Comparison of ENCODE assay signal across 26 mouse cellular contexts in the genomic region with DNA sequence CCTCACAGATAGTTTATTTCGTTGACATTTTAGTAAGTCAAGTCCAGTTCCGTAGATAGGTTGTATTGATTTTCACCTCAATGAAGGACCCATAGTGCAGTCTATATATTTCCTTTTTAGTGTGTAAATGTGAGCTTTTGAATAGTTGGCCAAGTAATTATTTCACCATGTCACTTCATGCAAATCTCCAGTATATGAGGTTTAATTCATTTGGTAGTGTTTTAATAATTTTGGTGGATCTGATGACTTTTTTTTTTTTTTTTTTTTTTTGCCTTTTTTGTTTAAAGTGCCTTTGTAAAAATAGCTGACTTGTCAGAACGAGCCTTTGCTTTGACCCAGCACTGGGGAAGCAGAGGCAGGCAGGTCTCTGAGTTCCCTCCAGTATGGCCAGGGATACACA. TPM values are rescaled to one million over a fixed set of nuclear protein-coding genes. Genes with fewer than 3 reads are reported as not detected.
DNase-seq lines count a peak whose midpoint lies in the region; ATAC-seq and TF ChIP-seq lines count a peak whose summit lies in the region.
"Had no signal": no experiment of that assay in that cellular context is flagged by ENCODE, and none has a peak within 500 bp of the region (broad histone marks: within the 10 kb centered on the region; RNA-seq: fewer than 3 reads in every experiment).

No protein-coding gene starts in this region.

- H3K27ac ChIP-seq in stomach, embryonic 15.5 days = no peak overlapping the region
- H3K27ac ChIP-seq: forebrain, embryonic 15.5 days; hindbrain, embryonic 12.5 days; intestine, embryonic 15.5 days; limb, embryonic 12.5 days had no signal

- ATAC-seq in megakaryocyte, adult 5-6 weeks (ENCODE audit: poor library complexity, severe bottlenecking) = no peak
- ATAC-seq in G1E (ENCODE audit: extremely low read depth, insufficient number of reproducible peaks, low FRiP score, poor library complexity, severe bottlenecking) = no peak
- no peak for ATAC-seq in stomach, embryonic 15.5 days (ENCODE audit: insufficient read depth, low FRiP score, low read depth)
- ATAC-seq: forebrain, embryonic 15.5 days; intestine, embryonic 15.5 days had no signal

- peak overlapping the region; percentile 69 for H3K4me3 ChIP-seq in megakaryocyte, embryonic 14.5 days (replicated peaks)
- H3K4me3 ChIP-seq in G1E (ENCODE audit: low read depth, low read length) = peak overlapping the region; percentile 49; the same call in 1 of the 2 replicates
- no peak overlapping the region for H3K4me3 ChIP-seq in stomach, embryonic 15.5 days (replicated peaks)
- H3K4me3 ChIP-seq: forebrain, embryonic 15.5 days; hindbrain, embryonic 12.5 days; intestine, embryonic 15.5 days had no signal

- WGBS in stomach, embryonic 15.5 days = 82% methylated on average over 3 of the region's 3 CpGs

- intact Hi-C loops in gastrocnemius, postnatal 14 days (cut with DNase I; ENCODE audit: low total_unique reads) = loop anchor here (5.0 to 10.0 kb wide), 2 partner anchors 85 to 158 kb away; a partner anchor contains a TSS

- no peak overlapping the region for H3K9ac ChIP-seq in stomach, embryonic 15.5 days
- H3K9ac ChIP-seq: forebrain, embryonic 15.5 days; hindbrain, embryonic 12.5 days; intestine, embryonic 15.5 days; limb, embryonic 12.5 days had no signal

- peak overlapping the region; percentile 43; the same call in 1 of the 2 replicates for H3K4me2 ChIP-seq in stomach, embryonic 15.5 days

- no peak for TF ChIP-seq CTCF in G1E (IDR thresholded peaks at IDR 0.05; ENCODE audit: low read depth, low read length)

- H3K27me3 ChIP-seq in megakaryocyte, embryonic 14.5 days (replicated peaks) = no peaks in the 10 kb centered on the region
- no peaks in the 10 kb centered on the region for H3K27me3 ChIP-seq in G1E (ENCODE audit: insufficient read depth, low read length)
- no peaks in the 10 kb centered on the region for H3K27me3 ChIP-seq in stomach, embryonic 15.5 days (replicated peaks)
- H3K27me3 ChIP-seq: forebrain, embryonic 15.5 days; hindbrain, embryonic 12.5 days; intestine, embryonic 15.5 days; limb, embryonic 12.5 days had no signal

- H3K36me3 ChIP-seq in megakaryocyte, embryonic 14.5 days (replicated peaks; ENCODE audit: low read length) = peaks cover 18% of the 10 kb centered on the region
- H3K36me3 ChIP-seq in G1E (replicated peaks) = peaks cover 29% of the 10 kb centered on the region
- no peaks in the 10 kb centered on the region for H3K36me3 ChIP-seq in stomach, embryonic 15.5 days
- H3K36me3 ChIP-seq: forebrain, embryonic 15.5 days; hindbrain, embryonic 12.5 days; intestine, embryonic 15.5 days had no signal

- DNase-seq in G1E (ENCODE audit: low spot score) = no peak
- DNase-seq in induced T-regulatory cell, adult 2 months (ENCODE audit: low read depth) = peak; percentile 18
- no peak for DNase-seq in gastrocnemius, postnatal 14 days
- no peak for DNase-seq in right cerebral cortex, postnatal 36 days (ENCODE audit: low spot score in 2 of 2)
- DNase-seq: cerebellum, adult 2 months; gastrocnemius, postnatal 36 days; heart, postnatal 10 days; midbrain, embryonic 14.5 days; right cerebral cortex, postnatal 14 days; thymus, postnatal 14 days had no signal

- H3K9me3 ChIP-seq in megakaryocyte, embryonic 14.5 days = no peaks in the 10 kb centered on the region
- no peaks in the 10 kb centered on the region for H3K9me3 ChIP-seq in G1E (replicated peaks)
- H3K9me3 ChIP-seq in stomach, embryonic 15.5 days = no peaks in the 10 kb centered on the region
- H3K9me3 ChIP-seq: forebrain, embryonic 15.5 days; hindbrain, embryonic 12.5 days; intestine, embryonic 15.5 days; limb, embryonic 12.5 days had no signal

- H3K4me1 ChIP-seq in megakaryocyte, embryonic 14.5 days = peaks cover 29% of the 10 kb centered on the region
- peaks cover 39% of the 10 kb centered on the region; the same call in 1 of the 2 replicates for H3K4me1 ChIP-seq in G1E (ENCODE audit: insufficient read depth, low read depth, low read length)
- H3K4me1 ChIP-seq in stomach, embryonic 15.5 days = peaks cover 5% of the 10 kb centered on the region; the same call in 1 of the 2 replicates

RNA-seq across cellular contexts. Expression of a gene that starts 2.8 kb away (rescaled TPM):
- 16.2 and 135 TPM in 2 replicates for polyA plus RNA-seq in megakaryocyte, embryonic 14.5 days (2012; ENCODE audit: insufficient read depth, low replicate concordance)
- total RNA-seq in megakaryocyte, adult 5-6 weeks (2015) = 125 and 131 TPM in 2 replicates
- total RNA-seq in megakaryocyte, adult 5-6 weeks (2017) = 31.5 and 62.8 TPM in 2 replicates
- total RNA-seq in G1E (2014; fragmentation: Nextera tagmentation) = 128 and 149 TPM in 2 replicates
- 31.5 and 42.8 TPM in 2 replicates for total RNA-seq in G1E (2017)
- 112 and 146 TPM in 2 replicates for polyA plus RNA-seq in G1E (2012)
- 174 and 176 TPM in 2 replicates for polyA plus RNA-seq in stomach, embryonic 15.5 days (2015; fragmentation: Nextera tagmentation; extraction: Ambion mirVana)
- 10 to 100 TPM; 60.9 to 61.8 TPM for total RNA-seq in gastrocnemius, postnatal 14 days (2021)

RNA-seq across cellular contexts. Expression of a gene that starts 2.8 kb away (rescaled TPM):
- 60.5 and 108 TPM in 2 replicates for polyA plus RNA-seq in megakaryocyte, embryonic 14.5 days (2012; ENCODE audit: insufficient read depth, low replicate concordance)
- 154 TPM in 2 replicates for total RNA-seq in megakaryocyte, adult 5-6 weeks (2015)
- total RNA-seq in megakaryocyte, adult 5-6 weeks (2017) = 87.1 and 94.7 TPM in 2 replicates
- 40.1 and 52.3 TPM in 2 replicates for total RNA-seq in G1E (2014; fragmentation: Nextera tagmentation)
- 61.6 and 64.6 TPM in 2 replicates for total RNA-seq in G1E (2017)
- polyA plus RNA-seq in G1E (2012) = 9.2 and 10.6 TPM in 2 replicates
- polyA plus RNA-seq in stomach, embryonic 15.5 days (2015; fragmentation: Nextera tagmentation; extraction: Ambion mirVana) = 161 and 177 TPM in 2 replicates
- 10 to 100 TPM; 34.7 to 39.4 TPM for total RNA-seq in gastrocnemius, postnatal 14 days (2021)

RNA-seq across cellular contexts. Expression of a gene that starts 47.2 kb away (rescaled TPM):
- 52.6 TPM in 1 of 2 replicates, not detected in the other for polyA plus RNA-seq in megakaryocyte, embryonic 14.5 days (2012; ENCODE audit: insufficient read depth, low replicate concordance)
- total RNA-seq in megakaryocyte, adult 5-6 weeks (2015) = not detected in 2 replicates
- not detected in 2 replicates for total RNA-seq in megakaryocyte, adult 5-6 weeks (2017)
- total RNA-seq in G1E (2014; fragmentation: Nextera tagmentation) (not detected in 2 replicates), G1E (2017) (not detected in 2 replicates)
- 11.5 and 17.8 TPM in 2 replicates for polyA plus RNA-seq in G1E (2012)
- 1.8 TPM in 1 of 2 replicates, not detected in the other for polyA plus RNA-seq in stomach, embryonic 15.5 days (2015; fragmentation: Nextera tagmentation; extraction: Ambion mirVana)
- total RNA-seq in gastrocnemius, postnatal 14 days (2021) = 1 to 10 TPM in 1 of 2 experiments, not detected in 1; 3.1 TPM
- total RNA-seq: adrenal gland, postnatal 4 days; gastrocnemius, postnatal 36 days; heart, postnatal 10 days; layer of hippocampus, postnatal 10 days; MEL; neutrophil, adult 5-6 weeks had no signal
- polyA plus RNA-seq: cerebellum, adult 2 months; embryonic facial prominence, embryonic 11.5 days; forebrain, embryonic 15.5 days; hindbrain, embryonic 12.5 days; intestine, embryonic 15.5 days; kidney, embryonic 16.5 days; large intestine, adult 2 months; limb, embryonic 12.5 days; lung, embryonic 16.5 days; spleen, adult 2 months had no signal
